Mouse (Mus musculus): ENCODE data around the gene Fndc10.
"Not testable (repeated sequence)": the region's sequence is repeated elsewhere in the genome, so short reads cannot be mapped to it uniquely, and the experiment has no call there.

The Fndc10 gene

DNA sequence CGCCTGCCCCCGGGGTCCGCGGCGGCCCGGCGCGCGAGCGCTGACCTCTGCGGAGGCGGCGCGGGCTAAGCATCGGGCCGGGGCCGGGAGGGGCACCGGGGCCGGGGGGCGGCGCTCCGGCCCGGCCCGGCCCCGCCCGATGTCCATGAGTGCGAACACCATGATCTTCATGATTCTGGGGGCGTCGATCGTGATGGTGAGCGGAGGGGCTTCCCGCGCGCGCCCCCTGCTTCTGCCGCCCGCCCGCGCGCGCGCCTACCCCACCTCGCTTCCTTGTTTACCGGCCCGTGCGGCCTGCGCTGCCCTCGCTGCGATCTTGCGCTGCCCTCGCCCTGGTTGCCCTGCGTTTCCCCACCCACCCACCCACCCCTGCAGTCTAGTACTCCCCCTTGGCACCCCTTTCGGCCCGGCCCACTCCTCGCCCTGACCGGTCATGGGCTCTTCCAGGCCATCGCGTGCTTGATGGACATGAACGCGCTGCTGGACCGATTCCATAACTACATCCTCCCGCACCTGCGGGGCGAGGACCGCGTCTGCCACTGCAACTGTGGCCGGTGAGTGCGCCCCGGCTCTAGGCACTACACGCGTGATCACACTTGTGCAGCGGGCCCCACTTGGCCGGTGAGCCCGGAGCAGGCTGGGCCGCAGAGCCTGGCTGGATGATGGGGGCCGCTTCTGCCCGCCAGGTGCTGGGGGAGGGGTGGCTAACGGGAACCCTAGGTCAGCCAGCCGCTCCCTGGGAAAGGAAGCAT is 41.0 kb downstream of the Fndc10 start:
- in situ Hi-C loops (cut with MboI, MseI) = no loop called here

DNA sequence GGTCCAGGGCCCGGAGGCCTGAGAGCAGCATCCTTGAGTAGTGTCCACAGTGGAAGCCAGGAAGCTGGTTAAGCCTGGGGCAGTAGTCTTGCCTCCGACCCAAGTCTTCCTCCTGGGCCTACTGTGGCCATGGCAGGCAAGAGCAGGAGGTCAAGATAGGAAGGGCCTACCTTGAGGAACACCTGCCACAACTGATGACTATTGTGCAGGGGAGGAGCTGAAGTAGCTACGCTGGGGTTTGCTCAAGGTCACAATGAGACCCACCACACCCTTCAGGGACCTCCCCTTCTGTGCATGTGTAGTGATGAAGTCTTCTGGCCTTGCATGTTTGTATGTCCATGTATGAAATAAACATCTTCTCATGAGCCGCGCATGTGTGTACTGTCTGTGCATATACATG is 41.6 kb downstream of the Fndc10 start:
- in situ Hi-C loops (cut with MboI, MseI) = no loop called here

DNA sequence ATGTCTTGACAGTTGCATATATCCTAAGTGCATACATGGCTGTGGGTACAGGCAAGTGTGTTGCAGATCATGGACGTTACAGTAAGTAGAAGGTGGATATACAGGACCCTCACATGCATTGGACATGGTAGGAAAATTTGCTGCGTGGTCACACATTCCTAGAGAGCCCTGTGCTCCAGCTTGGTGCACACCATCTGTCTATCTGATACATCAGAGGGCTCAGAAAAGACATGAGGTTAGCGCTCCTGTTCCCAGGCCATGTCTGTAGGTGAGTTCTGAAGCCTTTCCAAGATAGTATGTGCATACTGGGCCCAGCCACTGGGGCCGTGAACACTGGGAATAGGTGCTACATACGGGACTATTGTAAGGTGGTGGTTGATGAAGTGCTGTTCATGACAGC is 42.3 kb downstream of the Fndc10 start:
- in situ Hi-C loops (cut with MboI, MseI) = no loop called here

DNA sequence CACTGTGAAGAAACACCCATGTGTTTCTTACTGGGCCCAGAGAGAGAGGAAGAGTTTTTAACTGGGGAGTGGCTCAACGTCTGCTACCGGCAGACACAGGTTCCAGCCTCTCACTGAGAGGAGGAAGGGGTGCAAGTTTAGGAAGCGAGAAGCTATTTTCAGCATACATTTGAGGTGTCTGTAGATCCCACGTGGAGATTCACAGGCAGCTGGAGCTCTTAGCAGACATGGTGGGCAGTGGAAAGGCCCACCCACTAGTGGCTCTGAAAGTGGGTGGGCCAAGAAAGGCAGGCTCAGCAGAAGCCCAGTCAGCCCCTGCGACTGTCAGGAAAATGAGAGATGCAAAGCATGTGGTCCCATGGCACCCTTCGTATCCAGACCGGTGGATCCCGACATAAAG is 44.1 kb downstream of the Fndc10 start:
- in situ Hi-C loops (cut with MboI, MseI) = no loop called here

DNA sequence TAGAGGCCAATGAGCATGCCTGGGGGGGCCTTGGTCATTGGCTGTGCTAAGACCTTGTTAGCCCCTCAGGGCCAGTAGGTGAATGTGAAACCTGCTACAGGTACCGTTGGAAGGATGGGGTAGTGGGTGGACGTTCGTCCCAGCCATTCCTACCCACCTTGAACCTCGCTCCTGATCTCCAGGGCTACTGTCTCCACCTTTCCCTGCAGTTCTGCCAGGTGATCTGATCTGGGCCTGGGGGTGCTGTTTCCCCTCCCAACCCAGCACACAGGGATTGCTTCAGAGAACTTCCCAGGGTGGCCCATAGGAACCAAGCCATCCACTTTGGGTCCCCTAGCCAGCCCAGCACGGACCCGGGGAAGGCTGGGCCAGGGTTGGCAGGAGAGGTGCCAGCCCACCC is 45.0 kb downstream of the Fndc10 start:
- in situ Hi-C loops (cut with MboI, MseI) = no loop called here

DNA sequence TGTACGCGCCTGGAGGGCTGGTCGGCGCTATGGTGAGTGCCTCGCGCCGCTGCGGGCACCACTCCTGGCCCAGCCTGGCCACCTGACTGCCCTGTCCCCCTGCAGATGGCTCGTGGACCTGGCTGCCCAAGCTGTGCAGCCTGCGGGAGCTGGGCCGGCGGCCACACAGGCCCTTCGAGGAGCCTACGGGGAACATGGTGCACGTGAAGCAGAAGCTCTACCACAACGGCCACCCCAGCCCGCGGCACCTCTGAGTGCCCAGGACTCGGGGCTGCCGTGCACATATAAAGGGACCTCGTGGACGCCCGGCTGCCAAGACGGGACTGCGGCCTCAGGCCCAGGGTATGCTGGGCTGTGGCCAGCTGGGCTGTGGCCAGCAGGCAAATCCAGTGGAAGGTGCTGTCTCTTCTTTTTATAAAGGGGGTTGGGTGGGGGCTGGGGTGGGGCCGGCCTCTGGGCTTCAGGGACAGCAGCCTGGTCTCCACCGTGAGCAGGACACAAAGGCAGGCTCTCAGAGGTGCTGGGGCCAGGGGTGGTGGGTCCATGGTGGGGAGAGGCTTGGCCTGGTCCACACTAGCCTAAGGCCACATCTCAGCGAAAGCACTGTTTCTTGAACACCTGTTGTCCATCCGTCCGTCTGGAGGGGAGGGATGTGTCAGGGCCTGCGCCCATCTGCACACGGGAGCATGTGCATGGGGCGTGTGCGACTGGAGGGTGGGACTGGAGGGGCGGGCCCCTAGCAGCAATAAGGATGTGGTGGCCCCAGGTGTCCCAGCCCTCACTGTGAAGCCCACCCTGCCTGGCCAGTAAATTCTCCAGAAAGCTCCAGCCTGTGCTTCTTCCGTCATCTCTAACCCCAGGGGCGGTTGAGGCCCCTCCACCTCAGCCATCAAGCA is 45.8 kb downstream of the Fndc10 start:
- in situ Hi-C loops (cut with MboI, MseI) = no loop called here

DNA sequence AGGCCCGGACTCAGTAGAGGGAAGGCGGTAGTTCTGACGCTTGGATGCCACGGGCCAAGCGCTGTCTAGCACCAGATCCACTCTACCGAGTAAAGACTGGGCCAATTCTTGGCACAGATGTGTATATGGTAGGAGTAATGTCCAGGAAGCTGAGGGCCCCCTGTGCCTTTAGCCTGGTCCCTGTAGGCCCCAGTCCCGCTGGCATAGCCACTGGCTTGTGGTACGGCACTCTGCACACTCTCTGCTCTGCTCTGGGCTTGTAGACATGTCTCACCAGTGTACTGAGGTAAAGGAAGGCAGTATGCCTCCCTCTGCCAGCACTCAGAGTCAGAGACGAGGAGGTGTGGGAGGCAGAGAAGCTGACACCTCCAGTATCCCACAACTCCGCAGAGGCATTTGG is 46.5 kb downstream of the Fndc10 start:
- in situ Hi-C loops (cut with MboI, MseI) = not testable (repeated sequence)

DNA sequence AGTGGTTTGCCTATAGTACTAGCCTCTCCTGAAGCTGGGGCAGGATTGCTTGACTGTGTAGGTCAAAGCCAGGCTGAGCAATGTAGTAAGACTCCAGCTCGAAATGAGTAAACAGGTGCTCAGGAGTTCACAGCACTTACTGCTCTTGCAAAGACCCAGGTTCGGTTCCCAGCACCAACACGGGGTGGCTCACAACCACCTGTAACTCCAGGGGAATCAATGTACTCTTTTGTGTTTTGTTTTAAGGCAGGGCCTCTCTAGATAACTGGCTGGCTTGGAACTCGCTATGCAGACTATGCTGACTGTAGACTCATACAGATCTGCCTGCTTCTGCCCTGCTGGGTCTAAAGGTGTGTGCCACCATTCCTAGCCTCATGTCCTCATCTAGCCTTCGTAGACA is 48.5 kb downstream of the Fndc10 start:
- in situ Hi-C loops (cut with MboI, MseI) = no loop called here

DNA sequence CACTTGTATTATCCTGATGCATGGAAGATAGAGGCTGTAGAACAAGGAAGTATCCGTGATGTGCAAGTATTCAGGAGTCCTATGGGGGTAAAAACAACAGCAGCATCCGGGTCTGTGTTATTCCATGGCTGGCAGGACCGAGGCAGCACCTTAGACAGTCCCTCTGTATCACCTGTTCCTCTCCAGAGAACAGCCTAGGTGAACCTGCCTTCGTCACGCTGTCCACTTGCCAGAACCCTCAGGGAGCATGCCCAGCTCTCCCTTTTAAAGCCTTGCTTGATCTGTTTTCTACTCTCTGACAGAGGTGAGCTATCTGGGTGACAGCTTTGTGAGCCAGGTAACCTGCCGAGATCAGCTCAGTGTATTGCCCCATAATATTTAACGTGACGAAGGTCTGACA is 50.3 kb downstream of the Fndc10 start:
- in situ Hi-C loops (cut with MboI, MseI) = no loop called here

DNA sequence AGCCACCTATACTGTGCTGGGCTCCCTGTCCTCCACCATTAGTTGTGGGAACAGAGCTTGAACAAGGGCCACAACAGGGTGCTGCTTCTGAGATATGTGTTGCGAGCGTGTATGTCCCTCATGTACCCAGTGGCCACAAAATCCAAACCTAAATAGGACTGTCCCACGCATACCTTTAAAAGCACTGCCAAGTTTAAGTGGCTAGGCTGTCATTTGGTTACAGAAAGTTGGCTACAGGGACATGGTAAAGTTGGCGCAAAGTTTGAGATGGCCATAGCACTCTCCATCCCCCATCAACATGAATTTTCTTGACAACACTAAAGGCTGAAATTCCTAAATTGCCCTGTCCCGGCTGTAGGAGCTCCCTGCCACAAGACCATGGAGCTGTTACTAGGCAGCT is 51.0 kb downstream of the Fndc10 start:
- in situ Hi-C loops (cut with MboI, MseI) = no loop called here

Data from T-helper 2 cell (primary cell).